In the genomic region with DNA sequence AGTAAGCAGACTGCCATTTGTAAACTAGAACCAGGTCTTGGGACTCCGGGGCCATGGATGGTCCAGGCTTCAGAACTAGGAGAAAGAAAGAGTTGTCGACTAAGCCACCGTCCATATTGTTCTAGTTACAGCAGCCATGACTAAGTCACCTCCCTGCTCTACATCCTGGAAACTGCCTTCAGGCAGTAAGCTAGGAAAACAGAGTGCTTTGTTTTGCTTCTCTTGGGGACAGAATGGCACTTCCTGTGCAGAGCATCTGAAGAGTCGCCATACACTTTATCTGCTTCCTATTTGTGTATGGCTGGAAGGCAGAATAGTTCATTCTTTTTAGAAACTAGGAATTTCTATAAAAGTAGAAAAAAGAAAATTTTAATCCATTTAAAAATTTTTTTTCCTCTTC, we compare ENCODE assay signal across 18 mouse cellular contexts. TPM values are rescaled to one million over a fixed set of nuclear protein-coding genes. Genes with fewer than 3 reads are reported as not detected.
DNase-seq lines count a peak whose midpoint lies in the region; ATAC-seq and TF ChIP-seq lines count a peak whose summit lies in the region.
"Had no signal": no experiment of that assay in that cellular context is flagged by ENCODE, and none has a peak within 500 bp of the region (broad histone marks: within the 10 kb centered on the region; RNA-seq: fewer than 3 reads in every experiment).

No protein-coding gene starts in this region.

- 0 out of 2 replicates have a peak overlapping the region, but pooled peaks have one; percentile 16 for H3K9ac ChIP-seq in heart, embryonic 14.5 days (ENCODE audit: low read length)
- no peak overlapping the region for H3K9ac ChIP-seq in lung, embryonic 14.5 days
- no peak overlapping the region for H3K9ac ChIP-seq in embryonic facial prominence, embryonic 12.5 days
- H3K9ac ChIP-seq in limb, embryonic 15.5 days = no peak overlapping the region
- H3K9ac ChIP-seq: liver, embryonic 12.5 days had no signal

- peak overlapping the region; percentile 66 to 75 for H3K27ac ChIP-seq in heart, embryonic 14.5 days (replicated peaks in 1 of 2; ENCODE audit: control insufficient read depth in 1 of 2, insufficient read depth in 1 of 2, low read depth in 2 of 2, low read length in 2 of 2)
- peak overlapping the region; percentile 18; the same call in 1 of the 2 replicates for H3K27ac ChIP-seq in lung, embryonic 14.5 days (ENCODE audit: low read depth)
- H3K27ac ChIP-seq in embryonic facial prominence, embryonic 12.5 days = peak overlapping the region; percentile 41; the same call in 1 of the 2 replicates
- peak overlapping the region; percentile 38; the same call in 1 of the 2 replicates for H3K27ac ChIP-seq in limb, embryonic 15.5 days
- H3K27ac ChIP-seq: liver, embryonic 12.5 days had no signal

- WGBS in heart, embryonic 14.5 days = 70% methylated on average over 4 of the region's 4 CpGs
- WGBS in lung, embryonic 14.5 days = 78% methylated on average over 4 of the region's 4 CpGs
- WGBS in embryonic facial prominence, embryonic 12.5 days = 26% methylated on average over 4 of the region's 4 CpGs
- WGBS in limb, embryonic 15.5 days = 49% methylated on average over 4 of the region's 4 CpGs

- no peaks in the 10 kb centered on the region for H3K36me3 ChIP-seq in heart, embryonic 14.5 days (ENCODE audit: control insufficient read depth, insufficient read depth, low read length)
- no peaks in the 10 kb centered on the region for H3K36me3 ChIP-seq in lung, embryonic 14.5 days (ENCODE audit: insufficient read depth)
- H3K36me3 ChIP-seq in embryonic facial prominence, embryonic 12.5 days = no peaks in the 10 kb centered on the region
- H3K36me3 ChIP-seq in limb, embryonic 15.5 days = no peaks in the 10 kb centered on the region

- H3K27me3 ChIP-seq in heart, embryonic 14.5 days (ENCODE audit: control insufficient read depth, insufficient read depth, low read length) = no peaks in the 10 kb centered on the region
- H3K27me3 ChIP-seq in lung, embryonic 14.5 days (ENCODE audit: insufficient read depth, low read length) = no peaks in the 10 kb centered on the region
- no peaks in the 10 kb centered on the region for H3K27me3 ChIP-seq in embryonic facial prominence, embryonic 12.5 days
- H3K27me3 ChIP-seq in limb, embryonic 15.5 days = no peaks in the 10 kb centered on the region
- H3K27me3 ChIP-seq: liver, embryonic 12.5 days had no signal

- H3K9me3 ChIP-seq in heart, embryonic 14.5 days (ENCODE audit: control insufficient read depth, low read length) = no peaks in the 10 kb centered on the region
- no peaks in the 10 kb centered on the region for H3K9me3 ChIP-seq in lung, embryonic 14.5 days (ENCODE audit: low read depth, low read length)
- H3K9me3 ChIP-seq in embryonic facial prominence, embryonic 12.5 days = no peaks in the 10 kb centered on the region
- no peaks in the 10 kb centered on the region for H3K9me3 ChIP-seq in limb, embryonic 15.5 days
- H3K9me3 ChIP-seq: liver, embryonic 12.5 days had no signal

- H3K4me2 ChIP-seq in heart, embryonic 14.5 days (ENCODE audit: low read length) = no peak overlapping the region
- H3K4me2 ChIP-seq in lung, embryonic 14.5 days = no peak overlapping the region
- H3K4me2 ChIP-seq in embryonic facial prominence, embryonic 12.5 days (replicated peaks) = no peak overlapping the region
- no peak overlapping the region for H3K4me2 ChIP-seq in limb, embryonic 15.5 days
- H3K4me2 ChIP-seq: liver, embryonic 12.5 days; midbrain, embryonic 11.5 days had no signal

- H3K4me1 ChIP-seq in heart, embryonic 14.5 days (ENCODE audit: control insufficient read depth in 2 of 2, insufficient read depth in 2 of 2, low read length in 2 of 2) = peaks cover 0 to 12% of the 10 kb centered on the region in 2 experiments; a peak in 1 of 4 replicates
- no peaks in the 10 kb centered on the region for H3K4me1 ChIP-seq in lung, embryonic 14.5 days (ENCODE audit: insufficient read depth)
- H3K4me1 ChIP-seq in embryonic facial prominence, embryonic 12.5 days = peaks cover 5% of the 10 kb centered on the region; the same call in 1 of the 2 replicates
- H3K4me1 ChIP-seq in limb, embryonic 15.5 days = 0 out of 2 replicates have a peak, but pooled peaks cover 2% of the 10 kb centered on the region

- no peak for ATAC-seq in heart, embryonic 14.5 days (ENCODE audit: insufficient number of reproducible peaks, insufficient read depth, low FRiP score, low read depth)
- no peak for ATAC-seq in lung, embryonic 14.5 days (ENCODE audit: insufficient read depth)
- ATAC-seq in embryonic facial prominence, embryonic 12.5 days (ENCODE audit: insufficient number of reproducible peaks, insufficient read depth, low FRiP score, low TSS enrichment) = no peak
- no peak for ATAC-seq in limb, embryonic 15.5 days (ENCODE audit: insufficient number of reproducible peaks, low FRiP score, low TSS enrichment, low read depth)
- ATAC-seq: inflammation-experienced regulatory T-cells, adult 6 months; liver, embryonic 12.5 days had no signal

- H3K4me3 ChIP-seq in heart, embryonic 14.5 days (ENCODE audit: control insufficient read depth in 1 of 2, insufficient read depth in 1 of 2, low read depth in 1 of 2, low read length in 2 of 2) = no peak overlapping the region
- H3K4me3 ChIP-seq in lung, embryonic 14.5 days (ENCODE audit: low read depth, low read length) = no peak overlapping the region
- H3K4me3 ChIP-seq in embryonic facial prominence, embryonic 12.5 days = no peak overlapping the region
- H3K4me3 ChIP-seq in limb, embryonic 15.5 days = no peak overlapping the region
- H3K4me3 ChIP-seq: erythroblast, embryonic 14.5 days; liver, embryonic 12.5 days had no signal

- no peak for DNase-seq in heart, adult 9 months (ENCODE audit: low spot score in 2 of 2)
- no peak for DNase-seq in lung, embryonic 14.5 days
- no peak for DNase-seq in lung, postnatal 36 days
- DNase-seq in right cerebral cortex, postnatal 4 days = no peak
- DNase-seq: adrenal gland, postnatal 14 days; cerebellum, adult 9-11 months; gastrocnemius, postnatal 14 days; kidney, postnatal 10 days; layer of hippocampus, adult 9-11 months; lung, postnatal 4 days; thymus, adult 2 months had no signal

- TF ChIP-seq CTCF in lung, embryonic 14.5 days (IDR thresholded peaks at IDR 0.05; ENCODE audit: low read depth) = no peak

RNA-seq across cellular contexts. Expression of a gene that starts 17.2 kb away (rescaled TPM):
- polyA plus RNA-seq in heart, embryonic 14.5 days (2014; fragmentation: Nextera tagmentation; extraction: Ambion mirVana) = 14.9 and 17.2 TPM in 2 replicates
- polyA plus RNA-seq in lung, embryonic 14.5 days (2014; fragmentation: Nextera tagmentation; extraction: Ambion mirVana) = 13.9 and 14.6 TPM in 2 replicates
- 21.1 and 21.9 TPM in 2 replicates for polyA plus RNA-seq in embryonic facial prominence, embryonic 12.5 days (2016; fragmentation: Nextera tagmentation; extraction: Ambion mirVana)
- 20.9 and 21.0 TPM in 2 replicates for polyA plus RNA-seq in limb, embryonic 15.5 days (2015; fragmentation: Nextera tagmentation; extraction: Ambion mirVana)

RNA-seq across cellular contexts. Expression of a gene that starts 24.2 kb away (rescaled TPM):
- polyA plus RNA-seq in heart, embryonic 14.5 days (2014; fragmentation: Nextera tagmentation; extraction: Ambion mirVana) = 8.2 and 8.6 TPM in 2 replicates
- polyA plus RNA-seq in lung, embryonic 14.5 days (2014; fragmentation: Nextera tagmentation; extraction: Ambion mirVana) = 5.8 and 5.9 TPM in 2 replicates
- 0.75 and 1.2 TPM in 2 replicates for polyA plus RNA-seq in embryonic facial prominence, embryonic 12.5 days (2016; fragmentation: Nextera tagmentation; extraction: Ambion mirVana)
- polyA plus RNA-seq in limb, embryonic 15.5 days (2015; fragmentation: Nextera tagmentation; extraction: Ambion mirVana) = 3.2 and 3.3 TPM in 2 replicates
- polyA plus RNA-seq: erythroblast, embryonic 14.5 days had no signal

Comparison
In these comparisons a context has a peak if more than half of its experiments do, and no peak if none do; other contexts are left out.
1. H3K27ac ChIP-seq: peak in every context shown above with its lines; median percentile 70 in heart, embryonic 14.5 days; 41 in embryonic facial prominence, embryonic 12.5 days; 38 in limb, embryonic 15.5 days; 18 in lung, embryonic 14.5 days.